Mouse (Mus musculus): ENCODE results near the gene Klhl12. TPM values are rescaled to one million over a fixed set of nuclear protein-coding genes. Genes with fewer than 3 reads are reported as not detected.
"Not testable (repeated sequence)": the region's sequence is repeated elsewhere in the genome, so short reads cannot be mapped to it uniquely, and the experiment has no call there.

The Klhl12 gene
- polyA plus RNA-seq, 1 experiment from 2014 or later: 37.6 TPM

- Histone ChIP-seq H3K9me3 (replicated peaks; ENCODE audit: control insufficient read depth, low read length, poor library complexity, severe bottlenecking) (no peaks in the 10 kb centered on the region), H3K27ac (ENCODE audit: low read length) (no peak overlapping the region), H3K4me3 (ENCODE audit: low read depth, low read length) (no peak overlapping the region), H3K27me3 (ENCODE audit: control insufficient read depth, insufficient read depth, low read depth, low read length) (no peaks in the 10 kb centered on the region), H3K4me2 (ENCODE audit: low read length) (no peak overlapping the region), H3K9ac (ENCODE audit: low read depth, low read length) (no peak overlapping the region), H3K36me3 (ENCODE audit: control insufficient read depth, insufficient read depth, low read length) (no peaks in the 10 kb centered on the region), H3K4me1 (ENCODE audit: control insufficient read depth, insufficient read depth, low read length) (no peaks in the 10 kb centered on the region)
- ATAC-seq: no peak
- WGBS: 95% methylated on average over 3 of the region's 3 CpGs
Measured at GRCm38 (mm10) chr1:134442394-134442793, 12.9 kb upstream of the Klhl12 start.

GRCm38 (mm10) chr1:134443288-134443687 is 12.0 kb upstream of the Klhl12 start:
- H3K9ac ChIP-seq (ENCODE audit: low read depth, low read length); H3K4me2 ChIP-seq (ENCODE audit: low read length); H3K27ac ChIP-seq (ENCODE audit: low read length); H3K27me3 ChIP-seq (ENCODE audit: control insufficient read depth, insufficient read depth, low read depth, low read length); ATAC-seq; H3K4me1 ChIP-seq (ENCODE audit: control insufficient read depth, insufficient read depth, low read length); H3K36me3 ChIP-seq (ENCODE audit: control insufficient read depth, insufficient read depth, low read length); H3K9me3 ChIP-seq (replicated peaks; ENCODE audit: control insufficient read depth, low read length, poor library complexity, severe bottlenecking); H3K4me3 ChIP-seq (ENCODE audit: low read depth, low read length): not testable (repeated sequence)
- WGBS: 96% methylated on average over 1 of the region's 1 CpGs

- H3K36me3 ChIP-seq (ENCODE audit: control insufficient read depth, insufficient read depth, low read length): no peaks in the 10 kb centered on the region
- WGBS: 90% methylated on average over 2 of the region's 2 CpGs
- H3K4me3 ChIP-seq (ENCODE audit: low read depth, low read length): no peak overlapping the region
- H3K4me2 ChIP-seq (ENCODE audit: low read length): no peak overlapping the region
- ATAC-seq: no peak
- no peaks in the 10 kb centered on the region for H3K9me3 ChIP-seq (replicated peaks; ENCODE audit: control insufficient read depth, low read length, poor library complexity, severe bottlenecking)
- no peaks in the 10 kb centered on the region for H3K27me3 ChIP-seq (ENCODE audit: control insufficient read depth, insufficient read depth, low read depth, low read length)
- H3K9ac ChIP-seq (ENCODE audit: low read depth, low read length): no peak overlapping the region
- no peak overlapping the region for H3K27ac ChIP-seq (ENCODE audit: low read length)
- H3K4me1 ChIP-seq (ENCODE audit: control insufficient read depth, insufficient read depth, low read length): no peaks in the 10 kb centered on the region
Measured at GRCm38 (mm10) chr1:134445418-134445817, 9.9 kb upstream of the Klhl12 start.

- not testable (repeated sequence) for H3K9ac ChIP-seq (ENCODE audit: low read depth, low read length); H3K4me2 ChIP-seq (ENCODE audit: low read length); H3K27ac ChIP-seq (ENCODE audit: low read length); H3K36me3 ChIP-seq (ENCODE audit: control insufficient read depth, insufficient read depth, low read length); H3K27me3 ChIP-seq (ENCODE audit: control insufficient read depth, insufficient read depth, low read depth, low read length); H3K9me3 ChIP-seq (replicated peaks; ENCODE audit: control insufficient read depth, low read length, poor library complexity, severe bottlenecking); H3K4me3 ChIP-seq (ENCODE audit: low read depth, low read length); H3K4me1 ChIP-seq (ENCODE audit: control insufficient read depth, insufficient read depth, low read length); ATAC-seq
- 66% methylated on average over 3 of the region's 3 CpGs for WGBS
Measured at GRCm38 (mm10) chr1:134448537-134448936, 6.8 kb upstream of the Klhl12 start.

- WGBS: 86% methylated on average over 4 of the region's 4 CpGs
- Histone ChIP-seq H3K4me2 (ENCODE audit: low read length) (no peak overlapping the region), H3K9me3 (replicated peaks; ENCODE audit: control insufficient read depth, low read length, poor library complexity, severe bottlenecking) (no peaks in the 10 kb centered on the region), H3K27me3 (ENCODE audit: control insufficient read depth, insufficient read depth, low read depth, low read length) (no peaks in the 10 kb centered on the region), H3K27ac (ENCODE audit: low read length) (no peak overlapping the region), H3K4me3 (ENCODE audit: low read depth, low read length) (no peak overlapping the region), H3K4me1 (ENCODE audit: control insufficient read depth, insufficient read depth, low read length) (peaks cover 7% of the 10 kb centered on the region), H3K36me3 (ENCODE audit: control insufficient read depth, insufficient read depth, low read length) (no peaks in the 10 kb centered on the region), H3K9ac (ENCODE audit: low read depth, low read length) (no peak overlapping the region)
- ATAC-seq: no peak
Measured at GRCm38 (mm10) chr1:134450201-134450600, 5.1 kb upstream of the Klhl12 start.

- ATAC-seq: no peak
Measured at GRCm38 (mm10) chr1:134450986-134451385, 4.3 kb upstream of the Klhl12 start.

GRCm38 (mm10) chr1:134456060-134456459 is 729 bp downstream of the Klhl12 start:
- Histone ChIP-seq H3K36me3 (ENCODE audit: control insufficient read depth, insufficient read depth, low read length) (peaks cover 3% of the 10 kb centered on the region; the same call in 1 of the 2 replicates), H3K4me1 (ENCODE audit: control insufficient read depth, insufficient read depth, low read length) (peaks cover 15% of the 10 kb centered on the region), H3K4me3 (ENCODE audit: low read depth, low read length) (peak overlapping the region; percentile 73), H3K27ac (ENCODE audit: low read length) (no peak overlapping the region), H3K9me3 (replicated peaks; ENCODE audit: control insufficient read depth, low read length, poor library complexity, severe bottlenecking) (no peaks in the 10 kb centered on the region), H3K27me3 (ENCODE audit: control insufficient read depth, insufficient read depth, low read depth, low read length) (no peaks in the 10 kb centered on the region), H3K4me2 (ENCODE audit: low read length) (peak overlapping the region; percentile 81), H3K9ac (ENCODE audit: low read depth, low read length) (peak overlapping the region; percentile 84)
- 20% methylated on average over 5 of the region's 5 CpGs for whole genome bisulfite sequencing
- ATAC-seq: no peak

More at GRCm38 (mm10) chr1:134450986-134451385, 4.3 kb upstream of the Klhl12 start:
- H3K9ac ChIP-seq (ENCODE audit: low read depth, low read length): no peak overlapping the region
- H3K36me3 ChIP-seq (ENCODE audit: control insufficient read depth, insufficient read depth, low read length): no peaks in the 10 kb centered on the region
- H3K4me1 ChIP-seq (ENCODE audit: control insufficient read depth, insufficient read depth, low read length): peaks cover 7% of the 10 kb centered on the region
- H3K4me2 ChIP-seq (ENCODE audit: low read length): no peak overlapping the region
- no peak overlapping the region for H3K4me3 ChIP-seq (ENCODE audit: low read depth, low read length)
- WGBS: 51% methylated on average over 3 of the region's 3 CpGs
- no peak overlapping the region for H3K27ac ChIP-seq (ENCODE audit: low read length)
- no peaks in the 10 kb centered on the region for H3K27me3 ChIP-seq (ENCODE audit: control insufficient read depth, insufficient read depth, low read depth, low read length)
- H3K9me3 ChIP-seq (replicated peaks; ENCODE audit: control insufficient read depth, low read length, poor library complexity, severe bottlenecking): no peaks in the 10 kb centered on the region

- H3K27ac ChIP-seq (ENCODE audit: low read length): no peak overlapping the region
- H3K4me2 ChIP-seq (ENCODE audit: low read length): no peak overlapping the region
- peaks cover 6% of the 10 kb centered on the region; the same call in 1 of the 2 replicates for H3K36me3 ChIP-seq (ENCODE audit: control insufficient read depth, insufficient read depth, low read length)
- no peak overlapping the region for H3K4me3 ChIP-seq (ENCODE audit: low read depth, low read length)
- no peaks in the 10 kb centered on the region for H3K9me3 ChIP-seq (replicated peaks; ENCODE audit: control insufficient read depth, low read length, poor library complexity, severe bottlenecking)
- WGBS: 93% methylated on average over 7 of the region's 7 CpGs
- no peaks in the 10 kb centered on the region for H3K27me3 ChIP-seq (ENCODE audit: control insufficient read depth, insufficient read depth, low read depth, low read length)
- H3K4me1 ChIP-seq (ENCODE audit: control insufficient read depth, insufficient read depth, low read length): peaks cover 15% of the 10 kb centered on the region
- no peak overlapping the region for H3K9ac ChIP-seq (ENCODE audit: low read depth, low read length)
- no peak for ATAC-seq
Measured at GRCm38 (mm10) chr1:134458139-134458727, 2.9 kb downstream of the Klhl12 start.

- peaks cover 12% of the 10 kb centered on the region; the same call in 1 of the 2 replicates for H3K36me3 ChIP-seq (ENCODE audit: control insufficient read depth, insufficient read depth, low read length)
- 92% methylated on average over 1 of the region's 1 CpGs for WGBS
- H3K4me3 ChIP-seq (ENCODE audit: low read depth, low read length): no peak overlapping the region
- H3K9me3 ChIP-seq (replicated peaks; ENCODE audit: control insufficient read depth, low read length, poor library complexity, severe bottlenecking): no peaks in the 10 kb centered on the region
- no peaks in the 10 kb centered on the region for H3K27me3 ChIP-seq (ENCODE audit: control insufficient read depth, insufficient read depth, low read depth, low read length)
- no peak overlapping the region for H3K9ac ChIP-seq (ENCODE audit: low read depth, low read length)
- H3K27ac ChIP-seq (ENCODE audit: low read length): no peak overlapping the region
- ATAC-seq: no peak
- peaks cover 8% of the 10 kb centered on the region for H3K4me1 ChIP-seq (ENCODE audit: control insufficient read depth, insufficient read depth, low read length)
- no peak overlapping the region for H3K4me2 ChIP-seq (ENCODE audit: low read length)
Measured at GRCm38 (mm10) chr1:134460294-134461284, 5.3 kb downstream of the Klhl12 start.

Data from midbrain, embryonic 16.5 days (tissue).